Mouse (Mus musculus) hindbrain, embryonic 16.5 days (tissue): ENCODE measurements at regions not wholly inside any gene's neighbourhood (a gene's known extent, or its start where the extent isn't known, plus 50 kb on each side); places are given as distances from the start of the nearest gene placed in this dataset.
A peak's percentile ranks its signal among the peaks of the same experiment; 100 is the strongest.

ENCODE experiments used
- ATAC-seq: fragments of 200-750 bp; cut with Nextera tagmentation; 2 replicates; pipeline ENCODE4 v1.8.0; 2017; ENCODE audit warnings: moderate TSS enrichment, moderate library complexity
- H3K27ac ChIP-seq: fragments of 300-500 bp; sonication (generic); 2 replicates; pipeline ENCODE4 v1.5.1; 2014; ENCODE audit warnings: low read depth, mild to moderate bottlenecking, control low read depth, low read length, moderate library complexity
- H3K27me3 ChIP-seq: fragments of 300-500 bp; sonication (generic); replicated peaks from 2 replicates; pipeline ENCODE4 v1.6.1; 2014; ENCODE audit warnings: low read length; ENCODE audit not compliant: control insufficient read depth, insufficient read depth
- H3K36me3 ChIP-seq: fragments of 300-500 bp; sonication (generic); 2 replicates; pipeline ENCODE4 v1.6.1; 2014; ENCODE audit warnings: mild to moderate bottlenecking, low read length, moderate library complexity, mixed read lengths; ENCODE audit not compliant: control insufficient read depth, insufficient read depth
- H3K4me1 ChIP-seq: fragments of 300-500 bp; sonication (generic); 2 replicates; pipeline ENCODE4 v1.6.1; 2014; ENCODE audit warnings: low read depth, low read length; ENCODE audit not compliant: control insufficient read depth, insufficient read depth
- H3K4me2 ChIP-seq: fragments of 300-500 bp; sonication (generic); 2 replicates; pipeline ENCODE4 v1.6.1; 2014; ENCODE audit warnings: mild to moderate bottlenecking, low read length, control low read depth, moderate library complexity
- H3K4me3 ChIP-seq: fragments of 300-500 bp; sonication (generic); 2 replicates; pipeline ENCODE4 v1.5.1; 2014; ENCODE audit warnings: mild to moderate bottlenecking, low read length, control low read depth, moderate library complexity
- H3K9ac ChIP-seq: fragments of 300-500 bp; sonication (generic); 2 replicates; pipeline ENCODE4 v1.6.1; 2014; ENCODE audit warnings: low read depth, mild to moderate bottlenecking, control low read depth, low read length, moderate library complexity
- H3K9me3 ChIP-seq: fragments of 300-500 bp; sonication (generic); 2 replicates; pipeline ENCODE4 v1.6.1; 2014; ENCODE audit warnings: mild to moderate bottlenecking, low read length, moderate library complexity; ENCODE audit not compliant: control insufficient read depth
- WGBS: fragments of 180-500 bp; shearing (Covaris S2); extraction: QIAGEN DNeasy Blood & Tissue Kit; methylation state at CpG from one replicate; pipeline ENCODE4 v1.1.7; 2014; 5-methylcytosine and 5-hydroxymethylcytosine counted together

DNA sequence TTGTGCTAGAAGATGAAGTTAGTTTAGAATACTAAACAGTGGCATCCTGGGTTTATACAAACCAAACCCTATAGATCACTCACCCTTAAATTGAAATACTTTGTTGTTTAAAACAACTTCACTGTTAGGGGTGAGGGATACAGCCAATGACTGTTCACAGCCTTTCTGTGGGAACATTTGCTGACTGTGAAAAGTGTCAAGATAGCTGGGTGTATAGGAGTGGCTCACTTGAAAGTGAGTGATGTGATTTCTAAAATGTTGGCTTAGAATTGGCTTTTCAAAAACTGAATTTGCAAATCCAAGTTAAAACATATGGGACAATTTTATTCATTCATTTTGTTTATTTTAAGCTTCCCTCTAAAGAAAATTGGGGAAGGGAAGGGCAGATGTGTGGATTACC, 616.5 kb downstream of the Hace1 start:
- Histone ChIP-seq H3K9ac (no peak overlapping the region), H3K4me1 (no peaks in the 10 kb centered on the region), H3K4me2 (no peak overlapping the region), H3K9me3 (no peaks in the 10 kb centered on the region), H3K27ac (no peak overlapping the region), H3K27me3 (no peaks in the 10 kb centered on the region), H3K36me3 (no peaks in the 10 kb centered on the region), H3K4me3 (no peak overlapping the region)
- ATAC-seq = no peak

DNA sequence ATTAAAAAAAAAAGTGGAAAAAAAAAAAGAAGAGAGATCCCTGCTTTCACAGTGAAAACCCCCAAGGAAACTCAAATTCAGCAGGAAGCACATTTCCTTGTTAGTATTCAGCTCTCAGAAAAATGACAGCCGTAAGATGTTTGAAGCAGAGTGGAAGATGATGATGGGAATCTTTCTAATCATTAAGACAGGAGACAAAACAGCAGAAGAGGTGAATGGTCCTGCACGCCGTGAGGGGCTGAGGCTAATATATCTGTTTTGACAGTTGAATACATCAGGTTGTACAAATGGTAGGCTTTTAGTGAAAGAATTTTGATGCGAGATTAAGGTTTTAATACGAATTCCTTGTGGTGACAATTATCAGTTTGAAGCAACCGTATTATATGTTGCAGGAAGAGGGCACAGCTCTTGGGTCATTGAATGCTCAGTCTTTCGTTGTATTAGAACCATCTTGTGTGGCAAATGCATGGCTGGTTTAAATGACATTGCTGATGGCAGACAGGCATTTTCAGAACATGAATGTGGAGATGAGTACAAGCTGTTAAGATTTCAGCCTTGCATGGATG, 649.3 kb downstream of the Hace1 start:
- 38% methylated on average over 7 of the region's 7 CpGs for WGBS

DNA sequence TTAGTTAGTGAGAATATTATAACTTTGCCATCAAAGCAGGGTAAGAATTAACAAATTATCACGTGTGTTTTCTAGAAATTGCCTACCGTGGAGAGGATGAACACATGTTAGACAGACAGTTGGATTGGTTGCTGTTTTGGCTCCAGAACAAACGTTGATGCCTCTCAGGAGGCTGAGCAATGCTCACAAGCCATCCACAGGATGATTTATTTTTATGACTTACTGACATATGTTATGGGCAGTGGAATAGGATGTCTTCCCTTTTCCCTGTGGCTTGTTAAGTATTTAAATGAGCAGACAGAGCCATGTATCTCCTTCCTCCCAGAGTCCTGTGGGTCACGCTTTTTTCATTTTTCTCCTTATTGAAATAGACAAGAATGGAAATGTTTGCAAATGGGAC, 652.0 kb downstream of the Hace1 start:
- Histone ChIP-seq H3K4me1 (no peaks in the 10 kb centered on the region), H3K9me3 (no peaks in the 10 kb centered on the region), H3K9ac (no peak overlapping the region), H3K27ac (no peak overlapping the region), H3K27me3 (no peaks in the 10 kb centered on the region), H3K4me2 (no peak overlapping the region), H3K36me3 (no peaks in the 10 kb centered on the region), H3K4me3 (no peak overlapping the region)
- WGBS = 43% methylated on average over 4 of the region's 4 CpGs
- peak; percentile 70; the same call in 1 of the 2 replicates for ATAC-seq

More for the DNA sequence above, 649.3 kb downstream of the Hace1 start:
- Histone ChIP-seq H3K27me3 (no peaks in the 10 kb centered on the region), H3K4me3 (no peak overlapping the region), H3K9me3 (no peaks in the 10 kb centered on the region), H3K27ac (no peak overlapping the region), H3K36me3 (no peaks in the 10 kb centered on the region), H3K4me1 (no peaks in the 10 kb centered on the region), H3K9ac (no peak overlapping the region), H3K4me2 (no peak overlapping the region)
- peak; percentile 76; the same call in 1 of the 2 replicates for ATAC-seq

DNA sequence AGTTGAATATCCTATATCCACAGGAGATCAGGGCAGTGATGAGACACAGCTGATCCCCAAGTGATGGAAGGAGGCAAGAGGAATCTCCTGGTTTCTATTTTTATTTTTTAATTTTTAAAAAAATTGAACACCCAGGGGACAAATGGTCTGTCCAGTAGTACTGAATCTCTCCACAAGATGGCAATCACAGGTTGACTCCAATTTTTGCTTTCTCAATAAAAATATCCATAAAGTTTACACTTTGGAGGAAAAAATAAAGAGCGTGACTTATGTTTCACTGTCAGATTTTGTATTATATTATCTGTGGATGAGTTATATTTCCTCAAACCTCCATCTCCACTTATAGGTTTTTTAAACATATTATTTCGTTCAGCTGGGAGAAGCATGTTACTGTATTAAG, 658.0 kb downstream of the Hace1 start:
- H3K27ac ChIP-seq = no peak overlapping the region
- H3K4me2 ChIP-seq = no peak overlapping the region
- no peaks in the 10 kb centered on the region for H3K36me3 ChIP-seq
- no peaks in the 10 kb centered on the region for H3K4me1 ChIP-seq
- H3K27me3 ChIP-seq = no peaks in the 10 kb centered on the region
- no peaks in the 10 kb centered on the region for H3K9me3 ChIP-seq
- no peak overlapping the region for H3K9ac ChIP-seq
- WGBS = 57% methylated on average over 2 of the region's 2 CpGs
- ATAC-seq = no peak
- H3K4me3 ChIP-seq = no peak overlapping the region

DNA sequence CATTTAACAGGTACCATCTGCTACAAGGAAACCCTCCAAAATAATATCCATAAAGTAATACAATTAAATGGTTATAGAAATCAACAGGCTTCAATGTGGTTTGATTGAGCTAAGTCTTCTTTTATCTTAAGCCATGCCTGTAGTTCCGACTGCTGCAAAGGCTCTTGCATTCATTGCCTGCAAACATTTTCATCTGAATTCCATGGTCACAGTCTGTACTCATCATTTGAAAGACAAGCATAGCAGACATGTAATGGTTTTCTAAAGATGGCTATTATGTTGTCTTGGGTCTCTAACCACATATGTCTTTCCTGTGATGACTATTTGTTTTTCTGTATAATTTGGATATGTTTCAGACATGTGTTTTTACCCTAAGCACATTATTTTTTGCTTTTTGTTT, 677.9 kb downstream of the Hace1 start:
- no peaks in the 10 kb centered on the region for H3K4me1 ChIP-seq
- H3K4me2 ChIP-seq = no peak overlapping the region
- no peak overlapping the region for H3K27ac ChIP-seq
- H3K36me3 ChIP-seq = no peaks in the 10 kb centered on the region
- no peaks in the 10 kb centered on the region for H3K9me3 ChIP-seq
- no peak overlapping the region for H3K4me3 ChIP-seq
- 57% methylated on average over 1 of the region's 1 CpGs for WGBS
- no peaks in the 10 kb centered on the region for H3K27me3 ChIP-seq
- no peak overlapping the region for H3K9ac ChIP-seq
- no peak for ATAC-seq

DNA sequence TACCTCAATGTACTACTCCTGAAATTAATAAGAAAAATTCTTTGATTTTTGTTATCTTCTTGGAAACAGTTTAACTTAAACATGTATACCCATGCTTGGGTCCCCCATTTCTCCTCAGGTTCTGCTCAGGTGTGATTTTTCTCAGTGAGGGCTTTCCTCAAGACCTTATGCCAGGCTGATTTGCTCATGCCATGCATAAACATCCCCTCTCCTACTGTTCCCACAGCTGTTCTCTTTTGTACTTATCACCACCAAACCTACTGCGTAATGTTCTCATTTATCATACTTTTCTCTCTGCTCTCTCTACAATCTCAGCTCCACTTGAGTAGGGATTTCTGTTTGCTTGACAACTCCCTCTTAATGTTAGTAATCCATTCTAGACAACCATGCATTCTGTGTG, 692.1 kb downstream of the Hace1 start:
- Histone ChIP-seq H3K4me1 (no peaks in the 10 kb centered on the region), H3K27ac (no peak overlapping the region), H3K36me3 (no peaks in the 10 kb centered on the region), H3K4me3 (no peak overlapping the region), H3K27me3 (no peaks in the 10 kb centered on the region), H3K4me2 (no peak overlapping the region), H3K9ac (no peak overlapping the region), H3K9me3 (no peaks in the 10 kb centered on the region)
- ATAC-seq = peak; percentile 56; the same call in 1 of the 2 replicates
- 79% methylated on average over 1 of the region's 1 CpGs for WGBS

DNA sequence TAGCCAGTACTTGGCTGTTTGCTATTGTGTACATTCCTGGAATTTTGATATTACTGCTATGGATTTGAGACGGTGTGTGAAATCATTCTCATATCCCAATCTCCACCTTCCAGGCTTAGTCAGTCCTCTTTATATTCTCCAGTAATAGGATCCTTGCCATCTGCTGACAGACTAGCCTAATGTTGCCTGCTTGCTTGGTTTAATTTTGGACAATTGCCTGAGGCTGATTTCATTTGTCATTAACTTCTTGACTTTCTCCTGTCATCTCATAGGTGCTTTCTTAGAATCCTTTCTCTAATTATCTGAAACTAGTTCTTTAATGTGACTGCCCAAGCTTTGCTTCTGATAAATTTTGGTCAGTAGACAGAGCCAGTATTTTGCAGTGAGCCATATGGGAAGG, 696.2 kb downstream of the Hace1 start:
- WGBS = 51% methylated on average over 1 of the region's 1 CpGs
- no peak overlapping the region for H3K9ac ChIP-seq
- no peaks in the 10 kb centered on the region for H3K27me3 ChIP-seq
- ATAC-seq = 0 out of 2 replicates have a peak, but pooled peaks have one; percentile 48
- no peaks in the 10 kb centered on the region for H3K9me3 ChIP-seq
- no peaks in the 10 kb centered on the region for H3K36me3 ChIP-seq
- H3K4me3 ChIP-seq = no peak overlapping the region
- H3K4me1 ChIP-seq = no peaks in the 10 kb centered on the region
- no peak overlapping the region for H3K27ac ChIP-seq
- H3K4me2 ChIP-seq = no peak overlapping the region

DNA sequence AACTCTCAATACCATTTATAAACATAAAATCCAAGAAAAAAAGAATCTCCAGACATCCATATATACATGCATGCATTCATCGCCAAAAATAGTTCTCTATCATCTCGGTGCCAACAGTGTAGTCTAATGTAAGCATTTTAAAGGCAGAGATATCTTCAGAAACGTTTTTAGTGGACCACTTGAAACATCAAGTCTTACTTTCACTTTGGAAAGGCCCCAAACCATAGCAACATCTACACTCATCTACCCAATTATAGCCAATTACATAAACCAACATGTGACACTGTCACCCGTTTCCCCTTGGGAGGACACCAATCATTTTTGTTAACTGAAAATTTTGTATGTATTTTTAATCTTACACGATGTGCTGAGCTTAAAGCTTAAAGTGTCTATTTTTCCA, 716.7 kb downstream of the Hace1 start:
- Histone ChIP-seq H3K9ac (no peak overlapping the region), H3K4me2 (no peak overlapping the region), H3K27ac (no peak overlapping the region), H3K36me3 (no peaks in the 10 kb centered on the region), H3K27me3 (no peaks in the 10 kb centered on the region), H3K4me3 (no peak overlapping the region), H3K9me3 (no peaks in the 10 kb centered on the region), H3K4me1 (no peaks in the 10 kb centered on the region)
- WGBS = 81% methylated on average over 5 of the region's 5 CpGs
- no peak for ATAC-seq

DNA sequence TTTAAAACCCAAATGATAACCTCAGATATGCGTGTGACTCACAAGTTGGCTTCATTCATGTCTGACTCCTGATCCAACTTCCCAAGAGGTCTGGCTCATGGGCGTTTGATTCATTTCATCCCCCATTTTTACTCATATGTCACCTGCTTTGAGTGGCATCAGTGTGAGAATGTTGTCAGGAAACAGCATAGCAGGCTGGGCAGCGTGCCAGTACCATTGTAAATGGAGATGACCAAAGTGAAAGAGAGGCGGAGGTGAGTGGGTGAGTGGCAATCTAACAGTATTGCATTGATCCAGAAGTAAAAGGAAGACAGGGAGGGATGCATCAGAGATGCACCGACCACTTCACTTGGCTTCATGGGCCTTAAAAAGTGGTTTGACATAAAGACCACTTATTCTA, 720.7 kb downstream of the Hace1 start:
- Histone ChIP-seq H3K27me3 (no peaks in the 10 kb centered on the region), H3K9ac (no peak overlapping the region), H3K4me1 (no peaks in the 10 kb centered on the region), H3K27ac (no peak overlapping the region), H3K36me3 (no peaks in the 10 kb centered on the region), H3K4me3 (no peak overlapping the region), H3K9me3 (no peaks in the 10 kb centered on the region), H3K4me2 (no peak overlapping the region)
- no peak for ATAC-seq
- 45% methylated on average over 5 of the region's 5 CpGs for WGBS

DNA sequence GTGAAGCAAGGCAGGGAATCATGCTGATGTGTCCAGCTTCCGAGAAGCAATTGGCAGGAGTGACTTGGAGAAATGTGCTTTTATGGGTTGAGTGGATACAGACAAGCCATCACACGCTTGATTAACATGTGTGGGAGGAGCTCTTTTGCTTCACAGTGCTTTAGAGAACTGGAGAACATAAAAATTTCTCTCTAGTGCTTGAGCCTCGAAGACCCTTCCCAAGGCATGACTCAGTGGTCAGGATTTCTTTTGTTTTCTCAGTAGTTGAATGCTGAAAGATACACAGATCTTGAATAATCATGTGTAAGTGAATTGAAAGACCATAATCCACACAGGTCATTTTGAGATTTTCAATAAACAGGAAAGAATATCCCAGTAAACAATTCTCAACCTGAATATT, 721.9 kb downstream of the Hace1 start:
- Histone ChIP-seq H3K36me3 (no peaks in the 10 kb centered on the region), H3K4me1 (no peaks in the 10 kb centered on the region), H3K9me3 (no peaks in the 10 kb centered on the region), H3K4me2 (no peak overlapping the region), H3K9ac (no peak overlapping the region), H3K27me3 (no peaks in the 10 kb centered on the region), H3K27ac (no peak overlapping the region), H3K4me3 (no peak overlapping the region)
- 54% methylated on average over 3 of the region's 3 CpGs for WGBS
- no peak for ATAC-seq
